Mouse (Mus musculus) CH12.LX (cell line): ENCODE measurements around the gene Gpx6. TPM values are rescaled to one million over a fixed set of nuclear protein-coding genes. Genes with fewer than 3 reads are reported as not detected.

Experiments used
- DNase-seq: peaks from one replicate; pipeline ENCODE4 v3.0.0-alpha.2; 2013; ENCODE audit errors: extremely low read depth
- H3K27ac ChIP-seq: 2 replicates; pipeline ENCODE4 v1.5.1; 2012; ENCODE audit warnings: low read depth, mild to moderate bottlenecking, control low read depth, moderate library complexity; ENCODE audit not compliant: insufficient read depth
- H3K27me3 ChIP-seq: replicated peaks from 2 replicates; pipeline ENCODE3; 2012; ENCODE audit warnings: inconsistent platforms
- H3K36me3 ChIP-seq, 2 experiments: replicated peaks in 1 of 2; 2 replicates each; pipeline versions ENCODE3 to v1.6.1; 2012; ENCODE audit warnings: inconsistent platforms in 1 of 2, low read length in 1 of 2, mild to moderate bottlenecking in 1 of 2, mixed read lengths in 1 of 2, moderate library complexity in 1 of 2; ENCODE audit not compliant: control insufficient read depth in 1 of 2, insufficient read depth in 1 of 2
- H3K4me1 ChIP-seq, 2 experiments: 2 replicates each; pipeline ENCODE4 v1.6.1; 2012; ENCODE audit warnings: inconsistent platforms in 1 of 2, moderate library complexity in 1 of 2; ENCODE audit not compliant: insufficient read depth in 2 of 2, control insufficient read depth in 1 of 2
- H3K4me2 ChIP-seq: 2 replicates; pipeline ENCODE4 v1.6.1; 2012; ENCODE audit warnings: low read depth, mild to moderate bottlenecking, control low read depth; ENCODE audit not compliant: poor library complexity, insufficient read depth, severe bottlenecking
- H3K4me3 ChIP-seq, 3 experiments: fragments of 150-350 bp in 1 of 3; sonication (generic) in 1 of 3; replicated peaks in 1 of 3; 2 replicates each; pipeline versions ENCODE3 to v1.5.1; 2011 to 2012; ENCODE audit warnings: low read depth in 2 of 3, low read length in 2 of 3, mild to moderate bottlenecking in 2 of 3, moderate library complexity in 2 of 3, control low read depth in 1 of 3, improper control_type of control experiment in 1 of 3, inconsistent platforms in 1 of 3, mixed read lengths in 1 of 3; ENCODE audit not compliant: poor library complexity in 1 of 3
- H3K79me2 ChIP-seq: replicated peaks from 2 replicates; pipeline ENCODE4 v1.6.1; 2012; ENCODE audit warnings: mild to moderate bottlenecking, moderate library complexity; ENCODE audit not compliant: control insufficient read depth, poor library complexity, insufficient read depth, severe bottlenecking; ENCODE audit errors: extremely low read depth
- H3K9ac ChIP-seq: 2 replicates; pipeline ENCODE4 v1.6.1; 2012; ENCODE audit warnings: low read depth, mild to moderate bottlenecking, control low read depth, moderate library complexity; ENCODE audit not compliant: insufficient read depth
- H3K9me3 ChIP-seq: replicated peaks from 2 replicates; pipeline ENCODE3; 2012; ENCODE audit warnings: low read length, inconsistent platforms, mixed read lengths
- BHLHE40 ChIP-seq: IDR thresholded peaks from 2 replicates; pipeline ENCODE4 v1.6.1; 2011; ENCODE audit warnings: mild to moderate bottlenecking, low read depth, low read length, improper control_type of control experiment
- CHD1 ChIP-seq: IDR thresholded peaks from 2 replicates; pipeline ENCODE4 v1.6.1; 2012; ENCODE audit warnings: low read depth, low read length, improper control_type of control experiment, inconsistent platforms
- CHD2 ChIP-seq: IDR thresholded peaks from 2 replicates; pipeline ENCODE4 v1.6.1; 2011; ENCODE audit warnings: low read length, improper control_type of control experiment
- CTCF ChIP-seq, 2 experiments: IDR thresholded peaks in 1 of 2; conservative IDR thresholded peaks in 1 of 2; 2 replicates each; pipeline ENCODE4 v1.5.1; 2011 to 2012; ENCODE audit warnings: low read depth in 2 of 2, low read length in 2 of 2, improper control_type of control experiment in 1 of 2, inconsistent platforms in 1 of 2, mild to moderate bottlenecking in 1 of 2, moderate library complexity in 1 of 2
- EP300 ChIP-seq: IDR thresholded peaks from 2 replicates; pipeline ENCODE4 v1.6.1; 2011; ENCODE audit warnings: low read length, improper control_type of control experiment
- ETS1 ChIP-seq: conservative IDR thresholded peaks from 2 replicates; pipeline ENCODE4 v1.6.1; 2012; ENCODE audit warnings: low read depth, mild to moderate bottlenecking, inconsistent platforms, low read length, improper control_type of control experiment, moderate library complexity
- GABPA ChIP-seq: IDR thresholded peaks from 2 replicates; pipeline ENCODE4 v1.6.1; 2012; ENCODE audit warnings: low read depth, low read length, improper control_type of control experiment, inconsistent platforms; ENCODE audit not compliant: insufficient replicate concordance
- HCFC1 ChIP-seq: IDR thresholded peaks from 2 replicates; pipeline ENCODE4 v1.6.1; 2012; ENCODE audit warnings: low read depth, mild to moderate bottlenecking, inconsistent platforms, low read length, improper control_type of control experiment
- IRF4 ChIP-seq: IDR thresholded peaks from 2 replicates; pipeline ENCODE4 v1.6.1; 2014; ENCODE audit warnings: low read depth, mild to moderate bottlenecking, inconsistent platforms, low read length, improper control_type of control experiment
- JUN ChIP-seq: IDR thresholded peaks from 2 replicates; pipeline ENCODE4 v1.6.1; 2011; ENCODE audit warnings: low read depth, mild to moderate bottlenecking, low read length, improper control_type of control experiment, moderate library complexity; ENCODE audit not compliant: insufficient read depth
- KAT2A ChIP-seq: IDR thresholded peaks from 2 replicates; pipeline ENCODE4 v1.6.1; 2012; ENCODE audit warnings: low read length, improper control_type of control experiment, inconsistent platforms; ENCODE audit not compliant: insufficient replicate concordance
- MAFK ChIP-seq: IDR thresholded peaks from 2 replicates; pipeline ENCODE4 v1.6.1; 2011; ENCODE audit warnings: low read length, improper control_type of control experiment; ENCODE audit not compliant: insufficient replicate concordance
- MAX ChIP-seq: IDR thresholded peaks from 2 replicates; pipeline ENCODE4 v1.6.1; 2011; ENCODE audit warnings: low read length, improper control_type of control experiment
- MAZ ChIP-seq: IDR thresholded peaks from 2 replicates; pipeline ENCODE4 v1.6.1; 2012; ENCODE audit warnings: low read depth, mild to moderate bottlenecking, inconsistent platforms, low read length, improper control_type of control experiment, moderate library complexity
- MEF2A ChIP-seq: IDR thresholded peaks from 2 replicates; pipeline ENCODE4 v1.6.1; 2014; ENCODE audit warnings: low read depth, mild to moderate bottlenecking, inconsistent platforms, low read length, improper control_type of control experiment, borderline replicate concordance
- MXI1 ChIP-seq: IDR thresholded peaks from 2 replicates; pipeline ENCODE4 v1.6.1; 2011; ENCODE audit warnings: mild to moderate bottlenecking, low read depth, low read length, improper control_type of control experiment
- MYC ChIP-seq: IDR thresholded peaks from 2 replicates; pipeline ENCODE4 v1.6.1; 2011; ENCODE audit warnings: low read depth, mild to moderate bottlenecking, improper control_type of control experiment, low read length
- NRF1 ChIP-seq: IDR thresholded peaks from 2 replicates; pipeline ENCODE4 v1.6.1; 2014; ENCODE audit warnings: low read depth, mild to moderate bottlenecking, inconsistent platforms, low read length, improper control_type of control experiment, moderate library complexity
- POLR2AphosphoS2 ChIP-seq: IDR thresholded peaks from 2 replicates; pipeline ENCODE4 v1.6.1; 2011; ENCODE audit warnings: low read depth, low read length, improper control_type of control experiment
- USF1 ChIP-seq: IDR thresholded peaks from 2 replicates; pipeline ENCODE4 v1.6.1; 2014; ENCODE audit warnings: low read depth, mild to moderate bottlenecking, inconsistent platforms, low read length, improper control_type of control experiment
- USF2 ChIP-seq: conservative IDR thresholded peaks from 2 replicates; pipeline ENCODE4 v1.6.1; 2011; ENCODE audit warnings: low read depth, low read length, improper control_type of control experiment
- ZKSCAN1 ChIP-seq: IDR thresholded peaks from 2 replicates; pipeline ENCODE4 v1.6.1; 2012; ENCODE audit warnings: low read depth, inconsistent platforms, low read length, improper control_type of control experiment, borderline replicate concordance
- ZMIZ1 ChIP-seq: IDR thresholded peaks from 2 replicates; pipeline ENCODE4 v1.6.1; 2012; ENCODE audit warnings: low read depth, mild to moderate bottlenecking, inconsistent platforms, low read length, improper control_type of control experiment
- dilution Hi-C: fragments of 300-500 bp; cut with MboI; formaldehyde crosslinking; loops from 2 replicates; pipeline ENCODE4 v1.14.3; 2020; ENCODE audit warnings: low sequenced_read_pairs; ENCODE audit not compliant: extremely low pct_unique_long_range_greater_than_20kb, extremely low pct_ligation_motif_present
- in situ Hi-C: fragments of 300-500 bp; cut with MboI; formaldehyde crosslinking; loops from 3 replicates; pipeline ENCODE4 v1.14.3; 2019; ENCODE audit warnings: low sequenced_read_pairs, low pct_ligation_motif_present, low pct_unique_long_range_greater_than_20kb, mixed read lengths
- polyA plus RNA-seq: library from polyadenylated mRNA; unstranded; fragments of >175 nt; gene quantifications from 2 replicates; pipeline ENCODE4 v1.2.1, GENCODE M21; 2012; ENCODE audit warnings: low read depth; ENCODE audit not compliant: insufficient read length
- total RNA-seq, 2 experiments: library from RNA; depleted of rRNA; stranded (reverse); fragments of 300-350 nt in 1 of 2; fragments of >200 nt in 1 of 2; gene quantifications; 2 replicates each; pipeline ENCODE4 v1.2.3; 2012 to 2014

The Gpx6 gene
- total and polyA plus RNA-seq, 3 experiments: 1.4 to 2.2 TPM; not detected in 1

- Histone ChIP-seq H3K4me1 (peaks cover 4 to 16% of the 10 kb centered on the region in 2 experiments; a peak in 3 of 4 replicates), H3K36me3 (no peaks in the 10 kb centered on the region), H3K9ac (no peak overlapping the region), H3K4me3 (no peak overlapping the region), H3K27me3 (no peaks in the 10 kb centered on the region), H3K27ac (no peak overlapping the region), H3K79me2 (no peaks in the 10 kb centered on the region), H3K9me3 (no peaks in the 10 kb centered on the region), H3K4me2 (no peak overlapping the region)
- dilution Hi-C loops (no loop called here), in situ Hi-C loops (no loop called here)
- no peak for DNase-seq
- TF ChIP-seq HCFC1 (no peak), ZMIZ1 (no peak), BHLHE40 (no peak), USF2 (no peak), CHD1 (no peak), POLR2AphosphoS2 (no peak), IRF4 (no peak), USF1 (no peak), JUN (no peak), EP300 (no peak), MAFK (no peak), CHD2 (no peak), MAZ (no peak), MEF2A (no peak), CTCF (conservative IDR thresholded peaks at IDR 0.05 in 1 of 2, IDR thresholded peaks at IDR 0.05 in 1 of 2; ENCODE audit: low read depth in 2 of 2, low read length in 2 of 2) (no peak), GABPA (no peak), MYC (no peak), MXI1 (no peak)
These were observed 2.0 kb downstream of the Gpx6 start for GRCm38 (mm10) chr13:21313903-21314302.

- dilution Hi-C loops: no loop called here
- no peak for TF ChIP-seq JUN
- no peak for TF ChIP-seq MXI1
- no peak for TF ChIP-seq NRF1
- no peak for TF ChIP-seq ETS1
- no peak for TF ChIP-seq ZKSCAN1
- no peak for TF ChIP-seq KAT2A
- TF ChIP-seq EP300: no peak
- no peak for TF ChIP-seq MAX
- H3K79me2 ChIP-seq: no peaks in the 10 kb centered on the region
- in situ Hi-C loops: no loop called here
- H3K27ac ChIP-seq: no peak overlapping the region
- H3K4me2 ChIP-seq: no peak overlapping the region
- H3K4me1 ChIP-seq: peaks cover 0 to 15% of the 10 kb centered on the region in 2 experiments; a peak in 2 of 4 replicates
- H3K27me3 ChIP-seq: no peaks in the 10 kb centered on the region
- no peak for DNase-seq
- no peak overlapping the region for H3K9ac ChIP-seq
- no peaks in the 10 kb centered on the region for H3K36me3 ChIP-seq
- H3K4me3 ChIP-seq: no peak overlapping the region
- no peaks in the 10 kb centered on the region for H3K9me3 ChIP-seq
These were observed 8.3 kb downstream of the Gpx6 start for GRCm38 (mm10) chr13:21320262-21320661.
